Mouse (Mus musculus): Measurements from ENCODE around the gene Eef1akmt3. TPM values are rescaled to one million over a fixed set of nuclear protein-coding genes. Genes with fewer than 3 reads are reported as not detected.
A peak's percentile ranks its signal among the peaks of the same experiment; 100 is the strongest.

Eef1akmt3 gene
- polyA plus RNA-seq, 2 experiments: 0.04 to 0.09 TPM

DNA sequence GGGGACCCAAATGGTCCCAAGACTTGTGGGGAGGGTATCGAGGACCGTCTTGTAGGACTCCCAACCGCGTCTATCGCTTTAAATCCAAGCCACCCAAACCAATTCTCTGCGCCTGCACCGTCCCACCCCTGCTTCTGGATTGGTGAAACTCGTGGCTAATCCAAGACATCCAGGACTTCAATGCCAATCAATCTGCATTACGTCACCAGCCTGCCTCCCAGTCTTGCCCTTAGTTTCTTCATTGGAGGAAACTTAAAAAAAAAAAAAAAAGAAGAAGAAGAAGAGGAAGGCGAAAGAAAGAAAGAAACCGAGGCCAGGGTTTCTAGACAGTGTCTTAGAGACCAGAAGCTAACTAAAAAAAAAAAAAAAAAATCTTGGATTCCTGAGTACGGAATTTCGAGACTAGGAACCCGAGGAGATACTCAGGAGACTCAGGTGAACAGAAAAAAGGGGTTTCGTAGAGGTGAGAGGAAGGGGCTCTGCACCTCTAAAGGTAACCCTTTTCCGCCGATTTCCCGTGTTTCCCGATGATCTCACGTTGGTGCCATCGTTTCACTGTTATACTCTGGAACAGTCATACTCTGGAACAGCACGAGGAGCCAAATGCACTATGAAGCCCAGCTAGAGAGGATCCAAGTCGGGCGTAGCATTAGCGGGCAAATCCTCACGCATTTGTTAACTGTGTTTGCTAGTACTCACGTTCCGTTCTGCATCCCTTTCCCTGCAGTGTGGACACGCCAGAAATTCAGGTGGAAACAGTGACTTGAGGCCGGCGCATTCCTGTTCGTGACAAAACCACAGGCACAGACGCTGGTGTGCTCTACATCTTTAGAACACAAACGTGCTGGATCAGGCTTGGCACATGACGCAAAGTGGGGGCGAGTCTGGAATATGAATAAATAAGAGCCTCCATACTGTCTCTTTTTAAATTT, 29.1 kb upstream of the Eef1akmt3 start, which contains the start of gene Tspan31:
Gene Tspan31 (minus strand): TSS at position 75 of the 932 bp plus-strand sequence.
- no peaks in the 10 kb centered on the region for H3K9me3 ChIP-seq (ENCODE audit: control insufficient read depth, low read length)
- ATAC-seq (ENCODE audit: insufficient read depth): peak; percentile 84
- peak within 1 kb of the TSS; percentile 36; the same call in 1 of the 2 replicates for H3K27ac ChIP-seq
- peak within 1 kb of the TSS; percentile 59 to 99 for H3K4me3 ChIP-seq (ENCODE audit: insufficient read depth in 1 of 2, low read depth in 2 of 2, low read length in 2 of 2)
- H3K9ac ChIP-seq (replicated peaks): peak within 1 kb of the TSS; percentile 46
- H3K4me1 ChIP-seq (replicated peaks; ENCODE audit: control insufficient read depth in 2 of 2, insufficient read depth in 2 of 2, low read length in 1 of 2): peaks cover 0 to 21% of the 10 kb centered on the region in 2 experiments; a peak in 3 of 4 replicates
- H3K27me3 ChIP-seq (ENCODE audit: control insufficient read depth, insufficient read depth, low read length): no peaks in the 10 kb centered on the region
- H3K4me2 ChIP-seq (ENCODE audit: low read depth): peak within 1 kb of the TSS; percentile 75
- DNase-seq (ENCODE audit: low read depth in 3 of 3, low spot score in 3 of 3): peak; percentile 92 to 93 (median 93)
- H3K36me3 ChIP-seq (replicated peaks; ENCODE audit: control insufficient read depth, insufficient read depth, low read depth): peaks cover 23% of the 10 kb centered on the region
- WGBS (ENCODE audit: insufficient replicate concordance): 1% methylated on average over 36 of the region's 36 CpGs
- no peak for TF ChIP-seq CTCF (IDR thresholded peaks at IDR 0.05; ENCODE audit: low read depth)
- no peak for TF ChIP-seq EP300 (IDR thresholded peaks at IDR 0.05; ENCODE audit: low read depth)

DNA sequence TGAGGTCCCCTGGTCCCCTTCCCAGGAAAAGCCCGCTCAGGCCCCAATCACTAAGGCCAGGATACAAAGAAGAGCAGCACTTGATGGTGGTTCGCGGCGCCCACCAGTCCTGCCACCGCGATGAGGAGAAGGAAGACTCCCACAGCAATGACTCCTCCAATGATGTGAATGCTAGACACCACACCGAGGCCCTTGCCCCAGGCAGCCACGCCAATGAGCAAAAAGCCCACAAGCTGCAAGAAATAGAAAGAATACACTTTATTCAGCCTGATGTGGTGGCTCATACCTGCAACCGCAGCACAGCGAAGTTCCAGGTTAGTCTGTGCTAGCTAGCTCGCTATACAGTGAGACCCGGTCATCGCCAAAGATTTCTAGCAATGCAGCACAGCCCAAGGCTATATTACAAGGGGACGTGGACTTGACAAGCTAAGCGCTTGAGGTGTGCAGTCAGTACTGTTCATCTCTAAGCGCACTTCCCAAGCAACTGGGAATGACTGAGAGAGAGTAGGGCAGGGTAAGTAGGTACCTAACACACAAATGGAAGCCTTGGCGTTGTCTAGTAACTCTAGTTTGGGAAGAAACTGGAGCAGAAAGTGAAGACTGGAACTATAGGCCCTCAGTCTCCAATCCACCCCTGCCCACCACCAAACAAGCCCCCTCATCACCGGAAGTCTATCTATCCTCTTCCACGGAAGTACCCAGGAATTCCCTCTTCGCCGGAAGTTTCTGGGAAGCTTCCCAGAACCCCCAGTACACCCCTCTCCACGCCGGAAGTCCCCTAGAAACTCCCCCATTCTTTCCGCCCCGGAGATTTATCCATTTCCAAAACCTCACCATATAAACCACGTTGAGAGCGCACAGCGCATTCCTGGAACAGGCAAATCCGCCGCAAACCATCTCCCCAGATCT, 28.2 kb upstream of the Eef1akmt3 start:
- peak overlapping the region; percentile 35 for H3K9ac ChIP-seq (replicated peaks)
- DNase-seq (ENCODE audit: low read depth in 3 of 3, low spot score in 3 of 3): no peak
- peaks cover 4 to 26% of the 10 kb centered on the region in 2 experiments; a peak in 3 of 4 replicates for H3K4me1 ChIP-seq (replicated peaks; ENCODE audit: control insufficient read depth in 2 of 2, insufficient read depth in 2 of 2, low read length in 1 of 2)
- peak overlapping the region; percentile 59 to 99 for H3K4me3 ChIP-seq (ENCODE audit: insufficient read depth in 1 of 2, low read depth in 2 of 2, low read length in 2 of 2)
- peak overlapping the region; percentile 75 for H3K4me2 ChIP-seq (ENCODE audit: low read depth)
- TF ChIP-seq EP300 (IDR thresholded peaks at IDR 0.05; ENCODE audit: low read depth) (no peak), CTCF (IDR thresholded peaks at IDR 0.05; ENCODE audit: low read depth) (no peak)
- H3K36me3 ChIP-seq (replicated peaks; ENCODE audit: control insufficient read depth, insufficient read depth, low read depth): peaks cover 31% of the 10 kb centered on the region
- peak; percentile 5; the same call in 1 of the 2 replicates for ATAC-seq (ENCODE audit: insufficient read depth)
- peak overlapping the region; percentile 36; the same call in 1 of the 2 replicates for H3K27ac ChIP-seq
- H3K27me3 ChIP-seq (ENCODE audit: control insufficient read depth, insufficient read depth, low read length): no peaks in the 10 kb centered on the region
- WGBS (ENCODE audit: insufficient replicate concordance): 7% methylated on average over 30 of the region's 30 CpGs
- no peaks in the 10 kb centered on the region for H3K9me3 ChIP-seq (ENCODE audit: control insufficient read depth, low read length)

DNA sequence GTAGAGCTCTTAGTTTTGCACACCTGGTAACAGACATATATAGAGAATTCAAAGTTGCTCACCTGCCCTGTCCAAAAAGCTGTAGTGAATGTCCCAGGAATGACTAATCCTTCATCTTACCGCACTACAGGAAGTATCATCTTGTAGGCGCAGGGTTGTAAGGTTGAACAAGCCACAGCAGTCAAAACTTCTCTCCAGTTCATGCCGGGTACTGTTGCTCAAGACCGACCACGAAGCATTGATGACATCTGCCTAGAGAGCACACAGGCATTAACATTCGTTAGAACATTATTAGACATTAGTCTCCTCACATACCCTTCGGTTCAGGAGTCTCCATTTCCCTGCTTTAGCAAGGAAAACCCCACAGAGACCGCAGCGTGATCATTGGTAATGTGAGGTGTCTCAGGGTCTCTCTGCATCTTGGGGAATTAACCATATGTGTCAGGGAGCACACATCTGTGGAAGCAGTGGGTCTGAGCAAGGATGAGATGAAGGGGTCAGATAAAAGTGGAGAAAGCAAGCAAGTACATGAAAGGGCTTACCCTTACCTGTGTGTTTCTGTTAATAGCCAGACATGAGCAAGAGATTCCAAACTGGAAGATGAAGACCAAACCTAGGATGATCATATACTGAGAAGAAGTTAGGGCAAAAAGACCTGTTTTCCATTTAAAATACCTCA, 27.2 kb upstream of the Eef1akmt3 start:
- TF ChIP-seq CTCF (IDR thresholded peaks at IDR 0.05; ENCODE audit: low read depth) (no peak), EP300 (IDR thresholded peaks at IDR 0.05; ENCODE audit: low read depth) (no peak)
- no peaks in the 10 kb centered on the region for H3K27me3 ChIP-seq (ENCODE audit: control insufficient read depth, insufficient read depth, low read length)
- H3K4me1 ChIP-seq (replicated peaks; ENCODE audit: control insufficient read depth in 2 of 2, insufficient read depth in 2 of 2, low read length in 1 of 2): peaks cover 4 to 27% of the 10 kb centered on the region in 2 experiments; a peak in 3 of 4 replicates
- ATAC-seq (ENCODE audit: insufficient read depth) (no peak), DNase-seq (ENCODE audit: low read depth in 3 of 3, low spot score in 3 of 3) (no peak)
- peak overlapping the region; percentile 35; the same call in 1 of the 2 replicates for H3K9ac ChIP-seq (replicated peaks)
- 44% methylated on average over 9 of the region's 9 CpGs for WGBS (ENCODE audit: insufficient replicate concordance)
- peak overlapping the region in 1 of 2 experiments; percentile 59; a peak in 2 of 4 replicates for H3K4me3 ChIP-seq (ENCODE audit: insufficient read depth in 1 of 2, low read depth in 2 of 2, low read length in 2 of 2)
- peak overlapping the region; percentile 75 for H3K4me2 ChIP-seq (ENCODE audit: low read depth)
- peaks cover 31% of the 10 kb centered on the region for H3K36me3 ChIP-seq (replicated peaks; ENCODE audit: control insufficient read depth, insufficient read depth, low read depth)
- peak overlapping the region; percentile 44 for H3K27ac ChIP-seq
- H3K9me3 ChIP-seq (ENCODE audit: control insufficient read depth, low read length): no peaks in the 10 kb centered on the region

DNA sequence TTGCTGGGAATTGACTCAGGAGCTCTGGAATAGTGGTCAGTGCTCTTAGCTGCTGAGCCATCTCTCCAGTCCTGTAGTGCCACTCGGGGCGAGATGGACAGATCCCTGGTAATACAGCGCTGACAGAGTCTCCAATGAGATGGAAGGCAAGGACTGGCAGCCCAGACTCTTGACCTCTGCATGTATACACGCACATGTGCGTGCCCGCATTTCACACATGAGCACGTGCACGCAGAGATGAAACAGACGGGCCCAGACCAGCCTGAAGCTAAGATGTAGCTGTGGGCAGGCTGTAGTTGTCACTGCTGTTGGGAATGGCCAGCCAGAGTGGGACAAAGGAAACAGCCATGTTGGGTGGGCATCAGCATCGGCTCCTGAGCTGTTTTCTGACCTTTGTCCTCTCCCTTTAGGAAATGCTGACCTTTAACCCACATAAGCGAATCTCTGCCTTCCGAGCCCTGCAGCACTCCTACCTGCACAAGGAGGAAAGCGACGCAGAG, 25.3 kb upstream of the Eef1akmt3 start:
- no peak overlapping the region for H3K27ac ChIP-seq
- TF ChIP-seq EP300 (IDR thresholded peaks at IDR 0.05; ENCODE audit: low read depth) (no peak), CTCF (IDR thresholded peaks at IDR 0.05; ENCODE audit: low read depth) (no peak)
- H3K4me2 ChIP-seq (ENCODE audit: low read depth): no peak overlapping the region
- no peaks in the 10 kb centered on the region for H3K9me3 ChIP-seq (ENCODE audit: control insufficient read depth, low read length)
- no peak for ATAC-seq (ENCODE audit: insufficient read depth)
- no peak overlapping the region for H3K4me3 ChIP-seq (ENCODE audit: insufficient read depth in 1 of 2, low read depth in 2 of 2, low read length in 2 of 2)
- 84% methylated on average over 14 of the region's 14 CpGs for WGBS (ENCODE audit: insufficient replicate concordance)
- H3K27me3 ChIP-seq (ENCODE audit: control insufficient read depth, insufficient read depth, low read length): peaks cover 11% of the 10 kb centered on the region
- H3K4me1 ChIP-seq (replicated peaks; ENCODE audit: control insufficient read depth in 2 of 2, insufficient read depth in 2 of 2, low read length in 1 of 2): peaks cover 8 to 30% of the 10 kb centered on the region in 2 experiments; a peak in 3 of 4 replicates
- H3K9ac ChIP-seq (replicated peaks): no peak overlapping the region
- DNase-seq (ENCODE audit: low read depth in 3 of 3, low spot score in 3 of 3): no peak
- H3K36me3 ChIP-seq (replicated peaks; ENCODE audit: control insufficient read depth, insufficient read depth, low read depth): peaks cover 31% of the 10 kb centered on the region

All from liver, embryonic 14.5 days (tissue).